Mouse (Mus musculus) heart, adult 11 months (tissue): ENCODE measurements at regions not wholly inside any gene's neighbourhood (a gene's known extent, or its start where the extent isn't known, plus 50 kb on each side); places are given as distances from the start of the nearest gene placed in this dataset.

ENCODE experiments used
- DNase-seq: peaks from one replicate; pipeline ENCODE4 v3.0.0; 2022

- no peak for DNase-seq
Observed at GRCm38 (mm10) chr9:115806018-115806702, 103.1 kb upstream of the Gadl1 start.

GRCm38 (mm10) chr9:115840186-115840585 lies 69.1 kb upstream of the Gadl1 start:
- DNase-seq: peak; percentile 72

GRCm38 (mm10) chr9:115840791-115841190 lies 68.5 kb upstream of the Gadl1 start:
- DNase-seq: peak; percentile 77

GRCm38 (mm10) chr9:115841684-115842083 lies 67.6 kb upstream of the Gadl1 start:
- peak; percentile 63 for DNase-seq

GRCm38 (mm10) chr9:115844340-115844739 lies 64.9 kb upstream of the Gadl1 start:
- DNase-seq: peak; percentile 58

GRCm38 (mm10) chr9:115845091-115845490 lies 64.2 kb upstream of the Gadl1 start:
- DNase-seq: peak; percentile 51

- peak; percentile 54 for DNase-seq
Observed at GRCm38 (mm10) chr9:115847289-115848074, 61.8 kb upstream of the Gadl1 start.

- peak; percentile 4 for DNase-seq
Observed at GRCm38 (mm10) chr9:115853210-115853842, 55.9 kb upstream of the Gadl1 start.

GRCm38 (mm10) chr9:115857301-115857700 lies 52.0 kb upstream of the Gadl1 start:
- DNase-seq: peak; percentile 29

GRCm38 (mm10) chr9:115858848-115859247 lies 50.4 kb upstream of the Gadl1 start:
- peak; percentile 79 for DNase-seq
